Mouse (Mus musculus) frontal cortex, postnatal 10 days (tissue): ENCODE measurements around the gene Pfdn2.
"Not testable (repeated sequence)": the region's sequence is repeated elsewhere in the genome, so short reads cannot be mapped to it uniquely, and the experiment has no call there.

Experiments
- DNase-seq, 2 experiments: peaks; one replicate each; pipeline ENCODE4 v3.0.0; 2022; ENCODE audit warnings: low spot score in 2 of 2, mixed read lengths in 1 of 2

The Pfdn2 gene

DNA sequence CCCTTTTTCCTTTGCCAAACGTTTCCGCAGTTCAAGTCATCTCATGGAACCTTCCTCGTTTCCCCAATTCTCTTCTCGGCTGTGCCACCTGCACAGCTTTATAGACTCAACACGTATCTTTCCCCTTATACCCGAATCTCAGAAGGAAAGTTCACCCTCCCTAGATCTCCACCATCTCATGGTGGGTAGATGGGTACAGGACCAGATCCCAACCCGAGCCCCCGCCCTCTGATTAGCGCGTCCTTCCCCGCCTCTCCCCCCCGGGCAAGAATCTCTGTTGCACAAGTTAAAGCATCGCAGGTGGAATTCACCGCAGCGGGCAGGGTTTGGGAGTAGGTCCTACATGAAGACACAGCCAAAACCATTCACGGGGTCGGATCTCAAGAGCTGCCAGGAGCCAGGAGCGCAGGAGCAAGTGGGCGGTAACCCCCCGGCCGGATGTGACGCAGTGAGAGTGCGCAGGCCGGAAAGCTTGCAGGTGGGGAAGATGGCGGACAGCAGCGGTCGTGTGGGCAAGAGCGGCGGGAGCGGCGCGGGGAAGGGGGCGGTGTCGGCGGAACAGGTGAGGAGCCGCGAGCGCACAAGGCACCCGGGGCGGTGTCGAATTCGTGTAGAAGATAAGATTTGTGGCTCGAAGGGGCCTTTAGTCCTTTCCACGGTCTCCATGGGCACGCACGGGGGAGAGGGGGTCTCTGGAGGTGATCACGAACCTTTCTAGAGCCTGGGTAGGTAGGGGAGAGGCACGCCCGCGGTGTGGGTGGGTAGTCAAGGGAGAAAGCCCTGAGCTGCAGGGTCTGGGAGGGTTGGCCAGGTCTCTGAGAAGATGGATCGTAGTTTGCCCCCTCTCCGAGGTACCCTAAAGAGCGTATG, at the start of gene Pfdn2, which contains the start of gene Nit1:
Pfdn2 (plus strand) TSS at position 446 of the 870 bp plus-strand sequence.
Nit1 (minus strand) TSS at position 422 of the 870 bp plus-strand sequence.
- DNase-seq: peak; percentile 88 to 91

DNA sequence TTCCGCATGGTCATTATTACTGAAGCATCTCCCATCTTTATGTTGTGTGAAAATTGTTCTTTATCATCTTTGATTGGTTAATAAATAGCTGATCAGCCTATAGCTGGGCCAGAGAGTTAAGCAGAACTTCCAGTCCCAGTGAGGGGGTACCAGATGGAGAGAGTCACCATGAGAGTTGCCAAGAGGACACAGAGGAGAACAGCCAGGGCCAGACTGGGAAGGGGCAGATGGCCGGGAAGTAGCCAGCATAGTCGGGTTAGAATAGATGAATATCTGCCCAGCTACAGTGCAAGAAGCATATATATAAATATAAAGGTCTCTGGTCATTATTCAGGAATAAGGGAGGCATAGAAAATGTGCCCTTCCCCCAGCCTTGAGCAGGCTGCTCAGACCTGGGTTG, 47.2 kb upstream of the Pfdn2 start:
- DNase-seq: no peak

GRCm38 (mm10) chr1:171306157-171306556, 39.3 kb upstream of the Pfdn2 start:
- DNase-seq: not testable (repeated sequence)

GRCm38 (mm10) chr1:171309321-171309720, 36.1 kb upstream of the Pfdn2 start:
- DNase-seq: no peak

- DNase-seq: no peak
These were observed 25.7 kb upstream of the Pfdn2 start for GRCm38 (mm10) chr1:171319748-171320147.

DNA sequence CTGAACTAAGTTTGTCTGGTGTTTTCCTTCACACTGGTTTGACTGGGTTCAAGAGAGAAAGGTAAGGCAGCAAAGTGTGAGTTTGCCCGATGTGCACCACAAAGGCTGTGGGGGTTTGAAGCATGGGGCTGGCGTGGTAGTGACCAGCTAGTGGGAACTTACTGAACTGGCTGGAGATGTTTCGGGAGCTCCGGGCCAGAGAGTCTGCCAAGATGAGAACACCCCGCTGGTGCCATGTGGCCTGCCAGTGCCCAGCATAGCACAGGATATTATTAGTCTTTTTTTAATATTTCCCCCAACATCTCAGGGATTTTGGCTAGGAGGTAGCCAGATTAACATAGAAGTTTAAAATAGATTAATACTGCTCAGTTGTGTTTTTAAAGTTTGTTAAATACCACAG, 25.3 kb upstream of the Pfdn2 start:
- DNase-seq: no peak

GRCm38 (mm10) chr1:171321415-171321814, 24.1 kb upstream of the Pfdn2 start:
- DNase-seq: no peak

- no peak for DNase-seq
These were observed 23.5 kb upstream of the Pfdn2 start for GRCm38 (mm10) chr1:171322012-171322411.

DNA sequence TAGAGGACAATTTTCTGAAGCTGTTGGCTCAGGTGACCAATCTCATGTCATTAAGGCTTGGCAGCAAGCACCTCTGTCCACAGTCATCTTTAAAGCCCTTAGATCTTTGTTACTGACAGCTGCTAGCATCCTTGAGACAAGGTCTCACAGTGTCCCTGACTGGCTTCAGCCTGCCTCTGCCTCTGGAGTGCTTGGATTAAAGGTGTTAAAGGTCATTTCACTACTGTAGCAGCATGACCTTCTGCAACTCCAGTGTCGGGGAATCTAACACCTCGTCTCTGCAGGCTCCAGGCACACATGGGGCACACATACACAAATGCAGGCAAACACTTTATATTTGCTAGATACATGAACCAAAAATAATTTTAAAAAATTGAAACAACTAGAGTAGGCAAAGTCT, 19.9 kb upstream of the Pfdn2 start:
- DNase-seq: no peak

DNA sequence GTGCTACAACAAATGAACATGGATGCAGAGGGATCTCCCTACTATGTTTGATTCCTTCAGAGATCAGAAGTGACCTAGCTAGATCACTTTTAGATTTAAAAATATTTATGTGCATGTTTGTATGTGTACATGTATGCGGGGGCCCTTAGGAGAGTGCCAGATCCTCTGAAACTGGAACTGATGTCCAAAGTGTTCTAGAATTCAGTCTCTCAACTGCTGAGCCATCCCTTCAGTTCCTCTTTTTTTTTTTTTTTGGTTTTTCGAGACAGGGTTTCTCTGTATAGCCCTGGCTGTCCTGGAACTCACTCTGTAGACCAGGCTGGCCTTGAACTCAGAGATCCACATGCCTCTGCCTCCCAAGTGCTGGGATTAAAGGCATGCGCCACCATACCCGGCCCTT, 18.9 kb upstream of the Pfdn2 start:
- DNase-seq: not testable (repeated sequence)

DNA sequence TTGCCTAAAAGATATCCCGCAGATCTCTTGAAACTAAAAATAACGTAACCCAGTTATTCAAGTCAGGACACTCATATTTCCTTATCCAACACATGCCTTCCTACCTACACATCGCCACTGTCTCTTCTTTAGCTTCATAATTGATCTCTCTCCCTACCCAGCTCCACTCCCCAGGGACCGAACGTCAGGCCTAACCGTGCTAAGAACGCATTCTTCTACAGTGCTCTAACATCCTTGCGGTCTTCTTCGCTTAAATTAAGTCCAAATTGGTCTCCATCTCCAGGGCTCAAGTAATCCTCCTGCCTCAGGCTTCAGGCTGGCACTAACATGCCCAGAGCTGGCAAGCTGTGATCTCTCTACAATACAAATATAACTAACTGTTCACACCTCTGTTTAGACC, 17.2 kb upstream of the Pfdn2 start:
- DNase-seq: no peak

DNA sequence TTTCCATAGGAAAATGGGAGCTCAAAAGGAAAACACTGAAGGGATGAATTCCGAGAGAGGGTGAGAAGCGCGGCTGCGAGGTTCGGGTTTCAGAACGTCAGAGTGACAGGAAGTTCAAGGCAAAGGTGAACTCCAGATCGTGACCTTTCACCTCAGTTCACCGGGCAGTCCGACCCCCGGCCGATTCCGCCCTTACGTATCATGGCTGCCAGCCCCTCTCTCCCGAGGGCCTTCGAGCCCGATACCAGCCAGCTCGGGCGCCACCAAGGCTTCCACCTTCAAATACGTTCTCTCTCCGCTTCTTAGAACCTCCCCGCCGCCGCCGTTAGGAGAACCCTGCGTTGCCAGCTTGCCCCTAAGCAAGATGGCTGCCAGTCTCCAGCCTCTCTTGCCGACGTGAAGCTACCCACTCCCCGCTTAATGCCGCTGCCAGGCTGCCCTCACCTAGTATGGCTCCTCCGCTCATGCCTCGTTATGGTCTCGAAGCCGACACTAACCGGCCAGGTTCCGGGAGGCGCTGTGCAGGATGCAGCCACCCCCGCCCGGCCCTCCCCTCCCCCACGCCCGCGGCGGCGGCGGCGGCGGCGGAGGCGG, 16.5 kb upstream of the Pfdn2 start, which contains the start of gene Dedd:
Dedd (plus strand) TSS at position 307 of the 594 bp plus-strand sequence.
- peak; percentile 92 to 93 for DNase-seq

DNA sequence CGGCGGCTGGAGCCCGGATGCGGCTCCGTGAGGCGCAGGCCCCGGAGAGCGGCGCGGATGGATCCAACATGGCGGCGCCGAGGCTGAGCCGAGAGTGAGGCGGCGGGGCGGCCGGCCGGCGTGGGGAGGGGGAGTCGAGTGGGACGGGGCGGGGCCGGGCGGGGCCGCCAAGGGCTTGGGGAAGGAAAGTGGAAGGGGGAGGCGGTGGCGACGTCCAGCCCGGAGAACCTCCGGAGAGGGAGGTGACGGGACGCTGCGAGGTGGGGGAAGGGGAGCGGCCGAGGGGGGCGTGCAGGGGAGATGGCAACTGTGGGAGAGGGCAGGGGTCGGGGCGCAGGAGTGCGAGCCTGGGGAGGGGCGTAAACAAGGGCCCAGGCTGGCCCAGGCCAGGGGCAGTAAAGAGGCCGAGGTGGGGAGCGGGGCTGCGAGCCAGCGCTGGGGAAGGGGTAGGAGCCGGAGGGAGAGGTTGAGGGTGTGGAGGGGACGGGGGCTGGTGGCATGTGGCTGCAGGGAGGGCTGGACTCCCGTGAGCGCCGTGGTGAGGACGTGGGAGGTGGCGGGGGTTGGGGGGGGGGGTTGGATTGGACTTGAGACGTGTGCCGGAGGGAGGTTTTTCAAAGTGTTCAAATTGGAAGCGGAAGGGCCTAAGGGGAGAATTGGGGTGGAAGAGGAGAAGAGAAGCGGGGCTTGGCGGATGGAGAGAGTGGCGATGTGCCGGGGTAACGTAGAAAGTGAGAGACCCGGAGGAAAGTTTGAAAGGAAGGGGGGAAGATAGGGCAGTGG, 15.8 kb upstream of the Pfdn2 start:
- DNase-seq: peak in 1 of 2 experiments; percentile 61

- DNase-seq: no peak
These were observed 15.3 kb upstream of the Pfdn2 start for GRCm38 (mm10) chr1:171330216-171330560.

- no peak for DNase-seq
These were observed 2.9 kb upstream of the Pfdn2 start for GRCm38 (mm10) chr1:171342262-171343207.

GRCm38 (mm10) chr1:171343922-171344677, 1.4 kb upstream of the Pfdn2 start:
- no peak for DNase-seq

- no peak for DNase-seq
These were observed 755 bp upstream of the Pfdn2 start for GRCm38 (mm10) chr1:171344715-171345114.

- DNase-seq: no peak
These were observed 603 bp downstream of the Pfdn2 start for GRCm38 (mm10) chr1:171346095-171346450.

GRCm38 (mm10) chr1:171348665-171349064, 3.2 kb downstream of the Pfdn2 start:
- DNase-seq: no peak

GRCm38 (mm10) chr1:171349210-171349609, 3.7 kb downstream of the Pfdn2 start:
- no peak for DNase-seq
